Mouse (Mus musculus) kidney, adult 18-20 months (tissue): ENCODE results near the gene Fmnl1.

Source experiments
- DNase-seq: peaks from one replicate; pipeline ENCODE4 v3.0.0; 2021

Gene Fmnl1

DNA sequence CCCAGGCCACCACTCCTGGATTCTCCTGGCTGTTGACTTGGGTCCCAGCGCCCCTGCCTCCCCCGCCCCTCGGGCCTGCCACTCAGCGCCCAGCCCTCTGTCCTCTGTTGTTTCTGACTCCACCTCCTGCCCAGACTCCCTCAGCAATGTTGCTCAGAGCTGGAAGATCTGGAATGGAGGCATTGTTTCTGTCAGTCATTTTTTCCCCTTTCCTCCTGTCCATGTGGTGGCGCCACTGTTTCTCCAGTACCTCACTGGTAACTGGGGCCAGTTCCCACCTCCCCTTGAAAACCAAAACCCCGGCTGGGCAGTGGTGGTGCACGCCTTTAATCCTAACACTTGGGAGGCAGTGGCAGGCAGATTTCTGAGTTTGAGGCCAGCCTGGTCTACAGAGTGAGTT is 9.5 kb upstream of the Fmnl1 start:
- no peak for DNase-seq

DNA sequence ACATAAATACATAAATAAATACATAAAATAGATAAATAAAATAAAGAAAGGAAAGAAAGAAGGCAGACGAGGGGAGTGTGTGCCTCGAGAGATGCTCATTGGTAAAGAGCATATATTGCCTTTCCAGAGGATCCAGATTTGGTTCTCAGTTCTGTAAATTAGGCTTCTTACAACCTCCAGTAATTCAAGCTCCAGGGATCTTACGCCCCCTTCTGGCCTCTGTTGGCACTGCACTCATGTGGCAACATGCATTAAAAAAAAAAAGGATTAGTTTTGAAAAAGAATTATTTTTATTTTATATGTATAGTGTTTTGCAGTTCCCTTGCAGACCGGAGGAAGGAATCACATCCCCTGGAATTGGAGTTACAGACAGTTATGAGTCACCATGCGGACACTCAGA is 8.8 kb upstream of the Fmnl1 start:
- no peak for DNase-seq

DNA sequence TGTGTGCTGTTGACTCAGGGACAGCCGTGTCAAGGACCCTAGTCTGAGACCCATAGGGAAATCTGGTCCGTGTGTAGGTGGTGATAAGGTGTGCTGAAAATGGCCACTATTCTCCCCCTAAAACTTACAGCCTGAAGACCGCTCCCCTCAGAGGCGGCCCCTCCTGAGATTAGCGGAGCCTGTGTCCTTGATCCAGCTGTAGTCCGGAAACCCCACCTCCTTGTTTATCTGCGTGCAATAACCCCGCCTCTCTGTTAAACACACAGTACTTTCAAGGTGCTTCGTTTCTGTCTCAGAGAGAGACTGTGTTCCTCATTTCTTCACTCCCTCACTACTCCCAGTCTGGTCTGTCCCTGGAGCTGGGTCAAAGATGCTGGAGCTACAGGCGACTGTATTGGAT is 6.5 kb upstream of the Fmnl1 start:
- DNase-seq: no peak

DNA sequence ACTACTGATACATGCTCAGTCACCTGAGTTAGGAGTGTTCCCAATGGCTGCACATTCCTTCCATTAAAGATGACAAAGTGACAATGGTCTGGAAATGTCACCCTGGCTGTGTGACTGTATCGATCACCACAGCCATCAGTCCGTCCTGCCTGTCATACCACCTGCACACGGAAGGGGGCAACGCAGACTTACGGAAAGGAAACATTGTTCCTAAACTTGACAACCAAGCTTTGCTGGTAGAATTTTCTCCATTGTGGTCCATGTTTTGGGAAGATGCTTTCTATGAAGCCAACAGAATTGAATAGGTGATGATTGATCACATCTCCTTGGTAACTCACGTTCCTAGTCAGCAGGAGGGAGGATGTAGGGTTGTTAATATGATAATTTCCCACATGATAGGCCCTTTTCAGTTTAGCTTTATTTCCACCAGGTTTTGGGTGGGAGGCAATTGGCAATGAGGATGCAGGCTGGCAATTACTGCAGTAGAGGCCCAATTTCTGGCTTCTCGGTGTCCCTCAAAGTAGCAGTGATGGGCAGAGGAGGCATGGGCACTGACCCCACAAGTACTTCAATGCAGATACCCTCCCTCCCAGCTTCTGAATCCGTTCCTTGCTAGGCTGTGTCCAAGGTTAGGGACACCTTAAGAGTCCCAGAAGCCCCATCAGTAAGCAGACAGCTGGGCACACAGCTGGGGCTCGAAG is 2.1 kb upstream of the Fmnl1 start:
- peak; percentile 81 for DNase-seq

DNA sequence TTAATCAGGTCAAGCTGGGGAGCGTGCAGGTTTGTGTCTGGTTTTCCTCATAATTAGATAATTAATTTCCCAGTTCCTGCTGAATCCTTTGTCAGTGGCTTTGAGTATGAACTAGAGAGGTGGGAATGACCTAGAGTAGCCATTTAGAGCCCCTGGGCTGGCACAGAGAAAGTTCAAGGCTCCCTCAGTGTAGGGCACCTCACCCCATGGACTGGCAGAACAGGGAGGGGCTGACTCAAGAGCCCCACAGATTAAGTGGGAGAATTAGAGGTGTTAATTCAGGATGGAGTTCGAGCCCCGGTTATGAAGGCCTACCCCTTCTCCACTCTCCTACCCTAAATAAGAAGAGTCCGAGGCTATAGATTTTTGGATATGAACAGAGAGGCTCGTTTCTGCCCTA is 1.2 kb upstream of the Fmnl1 start:
- no peak for DNase-seq

DNA sequence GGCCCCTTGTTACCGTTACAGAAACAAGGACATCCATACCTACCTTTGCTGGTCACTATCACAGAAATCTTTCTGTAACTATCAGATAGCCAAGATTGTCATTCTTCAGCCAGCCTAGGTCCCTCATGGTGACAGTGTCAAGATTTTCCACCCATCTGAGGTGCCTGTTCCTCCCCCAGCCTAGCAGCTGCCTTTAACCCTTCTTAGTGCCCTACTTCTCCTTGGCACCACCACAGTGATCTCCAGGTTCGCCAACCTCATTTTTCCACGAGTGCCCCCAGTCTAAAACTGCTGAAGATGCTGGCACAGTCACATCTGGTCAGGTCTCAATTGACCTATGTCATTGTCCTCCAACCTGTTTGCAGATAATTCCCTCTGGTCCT is 805 bp upstream of the Fmnl1 start:
- DNase-seq: no peak

DNA sequence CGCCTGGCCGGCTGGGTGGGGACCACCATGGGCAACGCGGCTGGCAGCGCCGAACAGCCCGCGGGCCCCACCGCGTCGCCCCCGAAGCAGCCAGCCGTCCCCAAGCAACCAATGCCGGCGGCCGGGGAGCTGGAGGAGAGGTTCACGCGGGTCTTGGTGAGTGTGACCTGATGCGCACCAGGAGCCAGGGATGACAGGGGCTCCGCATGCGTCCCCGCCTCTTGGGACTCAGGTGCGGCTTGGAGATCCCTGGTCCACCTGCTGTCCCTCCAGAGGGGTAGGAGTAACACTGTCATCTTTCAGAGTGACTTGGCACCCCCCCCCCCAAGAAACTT is 346 bp downstream of the Fmnl1 start:
- peak; percentile 57 for DNase-seq

DNA sequence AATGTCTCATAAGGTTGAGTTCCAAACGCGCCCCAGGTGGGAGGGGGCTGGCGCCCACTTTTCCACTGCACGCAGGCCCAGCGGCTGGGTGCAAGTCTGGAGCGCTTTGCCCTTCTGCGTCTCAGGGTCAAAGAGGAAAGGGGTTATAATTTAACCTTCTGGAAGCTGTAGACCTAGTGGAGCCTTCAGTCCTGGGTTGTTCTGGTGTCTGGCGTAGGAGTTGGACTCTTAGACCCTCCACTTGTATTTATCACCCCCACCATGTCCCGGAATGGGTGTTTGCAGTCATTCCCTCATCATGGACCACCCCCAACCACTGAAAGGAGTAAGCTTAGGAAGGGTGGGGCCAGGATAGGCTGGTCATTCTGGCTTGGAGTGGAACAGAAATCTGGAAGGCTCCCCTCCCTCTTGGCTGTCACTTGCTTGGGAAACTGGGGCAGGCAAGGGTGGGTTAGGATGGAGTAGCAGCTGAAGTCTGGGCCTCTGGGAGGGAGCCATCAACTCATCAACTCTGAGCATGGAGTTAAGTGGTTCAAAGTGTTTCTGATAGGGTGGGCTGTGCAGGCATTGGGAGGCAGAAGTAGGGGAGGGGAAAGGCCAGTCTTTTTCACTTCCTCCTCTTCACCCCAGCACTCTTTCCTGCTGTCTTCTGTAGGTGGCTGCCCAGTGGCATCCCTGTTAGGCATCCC is 940 bp downstream of the Fmnl1 start:
- peak; percentile 68 for DNase-seq

DNA sequence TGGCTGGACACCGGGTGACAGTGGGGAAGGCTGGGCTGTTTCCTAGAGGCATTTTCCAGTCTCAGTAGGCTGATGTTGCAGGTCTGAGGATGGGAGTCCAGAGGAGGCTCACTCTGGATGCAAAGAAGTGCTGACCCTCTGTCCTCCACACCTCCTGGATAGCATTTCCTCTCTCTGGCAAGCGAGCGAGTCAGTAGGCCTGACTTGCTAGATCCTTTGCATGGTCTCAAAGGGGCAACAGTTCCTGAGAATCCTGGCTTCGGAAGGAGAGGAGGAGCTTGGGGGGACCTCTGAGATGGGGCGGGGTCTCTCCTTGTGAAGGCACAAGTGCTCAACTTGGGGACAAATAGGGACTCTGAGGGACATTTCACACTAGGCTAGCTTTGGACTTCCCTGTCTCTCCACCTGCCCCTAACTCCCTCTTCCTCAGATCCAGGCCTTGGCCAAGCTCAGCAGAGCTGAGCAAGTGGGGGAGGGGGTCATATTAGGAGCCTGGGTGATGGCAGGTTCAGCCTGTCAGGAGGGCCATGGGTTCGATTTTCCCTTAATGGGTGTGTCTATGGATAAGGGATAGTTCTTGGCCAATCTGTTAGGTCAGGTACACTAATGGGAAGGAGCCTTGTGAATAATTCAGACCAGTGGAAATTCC is 1.6 kb downstream of the Fmnl1 start:
- no peak for DNase-seq

DNA sequence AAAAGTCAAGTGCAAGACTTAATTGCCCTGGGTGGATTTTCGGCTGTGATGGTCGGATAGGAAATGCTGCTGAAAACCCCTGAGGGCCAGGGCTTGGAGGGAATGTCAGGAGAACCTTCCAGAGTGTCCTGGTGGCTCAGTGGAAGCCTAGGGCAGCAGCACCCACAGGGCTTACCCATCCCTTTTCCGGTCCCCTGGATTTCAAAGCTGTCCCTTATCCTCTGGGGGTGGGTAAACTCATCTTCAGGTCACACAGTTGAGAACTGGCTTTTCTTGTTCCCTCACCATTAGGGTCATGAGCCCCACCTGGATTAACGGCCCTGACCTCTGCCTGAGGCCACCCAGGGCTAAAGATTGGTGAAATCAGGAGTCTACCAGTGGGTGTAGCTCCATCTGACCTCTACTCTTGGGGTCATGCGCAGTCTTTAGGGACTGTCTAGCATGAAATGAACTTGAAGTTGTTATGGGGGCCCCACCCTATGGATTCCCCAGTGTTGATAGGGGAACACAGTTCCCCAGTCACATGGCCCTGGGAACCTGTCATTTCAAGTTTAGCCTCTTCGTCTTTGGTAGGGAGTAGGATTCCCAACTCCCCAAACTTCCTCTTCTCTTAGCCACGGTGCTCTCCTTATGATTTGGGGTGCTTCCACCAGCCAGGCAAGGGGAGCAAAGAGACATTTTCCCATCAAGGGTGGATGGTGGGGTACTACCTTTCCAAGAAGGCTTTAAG is 2.3 kb downstream of the Fmnl1 start:
- DNase-seq: no peak

DNA sequence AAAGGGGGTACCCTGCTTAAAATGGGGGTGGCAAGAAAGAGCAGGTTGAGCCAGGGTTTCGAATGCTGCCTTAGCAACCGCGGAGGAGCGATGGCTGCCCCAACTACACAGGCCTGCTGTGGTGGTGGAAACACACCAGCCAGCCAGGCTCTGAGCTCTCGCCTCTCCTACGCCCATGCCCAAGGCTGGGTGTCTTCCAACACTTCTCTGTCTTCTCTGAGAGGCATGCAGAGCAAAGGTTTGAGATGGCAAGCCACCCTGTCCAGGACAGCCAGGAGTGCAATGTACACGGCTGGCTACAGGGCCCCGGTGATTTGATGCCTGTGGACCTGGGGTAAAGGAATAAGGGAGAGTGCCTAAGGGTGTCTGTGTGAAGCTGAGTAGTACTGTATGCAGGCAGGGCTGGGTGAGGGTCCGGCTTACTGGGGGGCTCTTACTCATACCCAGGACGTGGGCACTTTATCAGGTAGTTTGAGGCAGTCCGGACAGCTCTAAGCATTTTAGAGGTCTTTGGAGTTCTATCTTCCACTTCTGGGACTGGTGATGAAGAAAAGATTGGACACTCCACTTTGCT is 3.0 kb downstream of the Fmnl1 start:
- DNase-seq: peak; percentile 47

DNA sequence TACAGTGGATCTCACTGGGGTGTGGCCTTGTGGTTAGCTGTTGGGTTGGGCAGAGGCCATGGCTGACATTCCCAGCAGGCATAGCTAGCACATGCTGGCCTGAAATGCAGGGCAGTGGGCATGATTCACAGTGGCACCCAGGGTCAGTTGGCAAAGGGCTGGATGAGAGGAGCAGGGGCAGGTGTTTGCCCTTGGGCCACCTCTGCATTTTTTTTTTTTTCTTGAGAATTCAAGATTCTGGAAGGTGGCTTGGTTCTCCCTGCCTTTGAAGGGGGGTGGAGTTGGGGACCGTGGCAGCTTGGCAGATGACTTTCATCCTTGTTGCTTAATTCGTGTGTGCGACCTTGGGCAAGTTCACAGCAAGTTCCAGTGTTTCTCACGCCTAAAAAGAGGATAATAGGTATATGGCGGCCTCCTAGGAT is 3.5 kb downstream of the Fmnl1 start:
- peak; percentile 48 for DNase-seq

DNA sequence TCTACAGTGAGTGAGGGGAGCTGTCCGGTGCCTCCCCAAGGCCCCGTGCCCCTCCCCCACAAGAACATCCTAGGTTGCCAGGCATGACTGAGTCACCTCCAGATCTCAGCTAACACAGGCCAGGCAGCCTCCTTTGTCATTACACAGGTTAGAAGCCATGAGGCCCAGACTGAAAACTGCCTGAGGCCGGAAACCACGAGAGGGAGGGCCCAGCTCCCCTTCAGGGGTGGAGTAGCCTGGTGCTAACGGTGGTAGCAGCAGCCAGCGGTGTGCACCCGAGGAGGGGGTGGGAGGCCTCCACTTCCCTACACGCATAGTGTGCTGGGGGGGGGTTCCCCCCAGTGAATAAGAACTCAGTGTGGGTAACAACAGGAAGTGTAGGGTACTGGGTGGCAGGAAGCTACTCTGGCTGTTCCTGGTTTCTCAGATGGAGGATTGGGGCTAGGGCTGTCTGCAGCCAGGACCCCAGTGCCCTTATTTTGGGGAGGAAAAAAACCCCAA is 4.0 kb downstream of the Fmnl1 start:
- DNase-seq: no peak

DNA sequence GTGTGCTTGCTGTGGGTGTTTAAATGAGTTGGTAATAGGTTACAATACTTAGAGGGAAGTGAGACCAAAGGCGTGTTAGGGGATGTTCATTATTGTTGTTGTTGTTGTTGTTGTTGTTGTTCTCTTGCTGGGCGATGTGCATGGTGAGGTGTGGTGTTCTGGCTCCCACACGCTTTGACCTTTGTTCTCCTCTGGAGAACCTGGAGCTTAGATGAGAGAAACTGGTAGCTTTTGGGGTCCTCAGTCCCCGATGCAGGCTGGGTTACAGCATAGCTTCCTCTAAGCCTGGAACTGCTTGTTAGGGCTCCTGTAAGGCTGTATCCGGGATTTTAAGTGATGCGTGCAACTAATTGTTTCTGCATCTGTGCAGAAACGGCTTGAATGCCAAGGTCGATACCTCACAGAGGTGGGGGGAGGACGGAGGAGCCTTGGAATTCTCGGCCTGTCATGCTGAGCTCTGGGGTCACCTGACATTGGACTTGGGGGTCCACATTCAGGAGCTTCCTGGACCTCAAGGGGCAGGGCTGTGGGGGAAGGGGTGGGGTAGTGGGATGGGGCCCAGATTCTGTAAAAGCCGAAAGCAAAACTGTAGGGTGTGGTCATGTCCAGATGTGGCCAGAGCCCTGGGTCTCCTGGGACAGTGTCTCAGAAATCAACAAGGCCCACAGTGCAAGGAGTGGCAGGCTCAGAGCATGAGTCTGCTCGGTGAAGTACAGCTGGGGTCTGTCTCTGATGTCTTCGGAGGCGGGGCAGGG is 5.0 kb downstream of the Fmnl1 start:
- no peak for DNase-seq

DNA sequence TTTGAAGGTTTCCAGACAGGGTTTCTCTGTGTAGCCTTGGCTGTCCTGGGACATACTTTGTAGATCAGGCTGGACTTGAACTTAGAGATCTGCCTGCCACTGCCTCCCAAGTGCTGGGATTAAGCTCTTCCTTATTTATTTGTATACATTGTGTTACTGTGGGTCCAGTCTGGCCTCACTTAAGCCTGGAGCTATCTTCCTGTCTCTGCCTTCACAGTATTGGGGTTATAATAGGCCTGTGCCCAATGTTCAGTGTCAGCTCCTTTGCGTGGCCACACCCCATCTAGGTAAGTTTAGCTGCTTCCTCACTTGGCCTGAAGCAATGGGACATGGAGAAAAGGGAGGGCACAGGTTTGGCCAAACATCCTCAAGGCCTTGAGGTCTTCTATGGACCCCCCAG is 5.6 kb downstream of the Fmnl1 start:
- DNase-seq: no peak

DNA sequence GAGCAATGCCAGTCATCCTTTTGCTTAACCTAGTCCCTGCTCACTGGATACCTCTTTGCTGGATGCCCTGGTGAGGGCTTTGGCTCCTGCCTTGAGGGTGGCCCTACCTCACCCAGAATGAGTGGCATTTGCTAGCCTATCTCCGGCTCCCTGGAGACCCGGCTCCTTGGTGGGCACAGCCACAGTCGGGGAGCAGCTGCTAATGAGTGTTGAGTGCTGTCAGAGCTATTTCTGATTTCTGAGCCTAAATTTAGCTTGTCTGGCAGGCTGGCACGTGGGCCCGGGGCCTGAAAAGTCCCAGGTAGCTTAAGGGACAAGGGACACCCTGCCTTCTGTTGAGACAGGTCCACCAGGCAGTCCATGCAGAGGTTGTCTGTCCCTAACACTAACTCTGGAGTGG is 6.3 kb downstream of the Fmnl1 start:
- no peak for DNase-seq

DNA sequence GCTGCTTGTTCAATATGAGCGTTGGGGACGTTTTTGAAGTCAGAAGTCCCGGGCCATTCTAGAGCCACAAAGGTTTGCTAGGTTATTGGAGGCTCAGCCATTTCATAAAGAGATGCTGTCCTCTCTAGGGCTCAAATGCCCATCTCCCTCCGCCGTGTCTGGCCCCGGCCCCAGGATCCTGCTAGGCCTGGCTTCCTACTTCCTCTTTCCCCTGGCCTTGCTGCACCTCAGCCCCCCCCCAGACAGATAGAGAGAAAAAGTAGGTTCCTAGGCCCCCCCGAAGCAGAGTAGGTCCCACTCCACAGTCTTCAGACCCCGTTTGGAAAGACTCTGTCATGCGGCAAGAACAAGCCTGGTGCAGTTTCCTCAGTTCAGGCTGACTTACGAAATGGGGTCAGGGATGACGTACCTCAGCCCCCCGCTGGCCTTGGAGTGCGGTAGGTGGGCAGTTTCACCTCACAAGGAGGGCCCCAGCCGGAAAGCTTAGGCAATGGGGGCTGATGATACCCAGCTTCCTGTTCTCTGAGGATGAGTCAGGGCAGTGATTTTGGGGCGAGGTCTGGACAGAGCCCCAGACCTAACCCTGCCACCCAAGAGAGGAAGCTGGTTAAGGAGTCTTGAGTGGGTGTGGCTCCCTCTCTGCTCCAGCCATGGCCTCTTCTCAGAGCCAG is 7.0 kb downstream of the Fmnl1 start:
- DNase-seq: no peak

DNA sequence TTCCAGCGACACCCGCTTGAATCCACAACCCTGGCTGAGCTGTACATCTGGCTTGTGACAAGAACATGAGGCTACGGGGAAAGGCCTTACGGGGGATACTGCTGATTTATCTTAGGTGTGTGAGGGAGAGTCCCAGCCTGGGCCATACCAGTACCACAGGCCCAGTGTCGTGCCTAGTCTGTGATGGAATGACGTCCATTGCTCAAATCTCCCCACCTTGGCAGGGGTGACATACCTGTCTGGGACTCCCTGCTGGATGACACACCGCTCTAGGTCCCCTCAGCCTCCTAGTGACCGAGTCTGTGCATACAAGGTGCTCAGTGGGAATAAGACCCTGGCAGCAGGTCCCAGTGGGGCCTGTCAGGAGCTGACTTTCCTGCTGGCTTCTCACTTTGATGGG is 7.8 kb downstream of the Fmnl1 start:
- DNase-seq: no peak

DNA sequence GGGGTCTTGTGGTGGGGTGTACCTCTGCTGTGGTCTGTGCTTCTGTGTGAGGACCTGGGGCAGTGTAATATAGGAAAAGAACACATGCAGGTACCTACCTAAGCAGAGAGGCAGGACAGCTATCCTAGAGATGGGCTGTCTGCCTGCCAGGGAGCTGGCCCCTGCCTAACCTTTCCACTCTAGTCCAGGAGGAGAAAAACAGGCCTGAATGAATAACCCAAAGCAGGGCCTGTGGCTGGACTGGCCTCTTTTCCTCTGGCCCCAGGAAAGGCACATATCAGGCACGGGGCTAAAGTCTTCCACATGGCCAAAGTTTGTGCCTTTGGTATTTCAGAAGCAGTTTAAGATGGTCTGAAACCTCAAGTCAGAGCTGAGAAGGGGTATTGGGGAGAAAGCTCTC is 9.5 kb downstream of the Fmnl1 start:
- DNase-seq: peak; percentile 56

DNA sequence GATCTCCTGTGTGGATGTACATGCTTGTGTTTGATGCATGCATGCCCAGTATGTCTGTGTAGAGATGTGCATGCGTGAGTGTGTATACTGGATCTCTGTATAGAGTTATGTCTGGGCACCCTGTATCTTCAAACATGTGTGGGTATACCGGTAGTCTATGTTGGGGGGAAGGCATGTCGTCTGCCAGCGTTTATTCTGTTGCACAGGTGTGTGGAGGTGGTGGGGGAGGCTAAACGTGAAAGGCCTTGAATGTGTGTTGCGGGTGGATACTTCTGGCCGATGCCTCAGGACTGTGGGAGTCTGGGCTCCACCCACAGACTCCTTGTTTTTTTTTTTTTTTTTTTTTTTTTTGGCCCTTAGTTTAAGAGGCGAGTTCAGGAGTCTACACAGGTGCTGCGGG is 10.4 kb downstream of the Fmnl1 start:
- no peak for DNase-seq

DNA sequence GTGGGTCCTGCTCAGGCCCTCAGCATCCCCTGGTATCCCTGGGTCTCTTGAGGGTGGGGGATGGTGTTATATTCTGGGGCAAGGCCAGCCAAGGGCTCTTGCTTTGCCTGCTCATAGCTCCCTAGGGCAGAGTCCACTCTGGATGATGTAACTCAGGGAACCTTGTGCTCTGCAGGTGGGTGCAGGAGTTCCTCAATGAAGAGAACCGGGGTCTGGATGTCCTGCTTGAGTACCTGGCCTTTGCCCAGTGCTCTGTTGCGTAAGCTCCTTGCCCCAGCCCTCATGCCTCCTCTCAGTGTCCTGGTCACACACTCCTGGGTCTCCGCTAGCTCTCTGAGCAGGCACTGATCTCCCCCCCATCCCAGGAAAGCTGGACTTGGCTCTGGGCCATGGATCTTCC is 11.0 kb downstream of the Fmnl1 start:
- DNase-seq: peak; percentile 84

DNA sequence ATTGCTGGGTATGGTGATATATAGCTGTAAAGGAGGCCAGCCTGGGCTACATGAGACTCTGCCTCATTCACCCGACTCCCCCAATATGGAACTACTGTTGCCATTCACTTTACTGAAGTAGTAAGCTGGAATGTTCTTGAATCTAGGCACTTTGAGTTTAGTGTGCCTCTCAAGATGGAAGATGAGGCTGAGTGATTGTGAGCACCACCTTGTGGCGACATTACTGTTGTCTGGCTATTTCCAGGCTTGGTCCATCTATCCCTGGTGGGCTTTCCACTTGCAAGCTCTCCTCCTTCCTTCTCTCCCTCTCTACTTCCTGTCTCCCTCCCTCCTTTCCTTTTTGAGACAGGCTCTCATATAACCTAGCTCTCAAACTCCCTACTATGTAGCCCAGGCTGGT is 14.0 kb downstream of the Fmnl1 start:
- peak; percentile 70 for DNase-seq
